Mouse (Mus musculus) gastrocnemius, adult 8-10 months (tissue): ENCODE measurements at regions not wholly inside any gene's neighbourhood (a gene's known extent, or its start where the extent isn't known, plus 50 kb on each side); places are given as distances from the start of the nearest gene placed in this dataset.
A peak's percentile ranks its signal among the peaks of the same experiment; 100 is the strongest.
"Not testable (repeated sequence)": the region's sequence is repeated elsewhere in the genome, so short reads cannot be mapped to it uniquely, and the experiment has no call there.

ENCODE experiments used
- DNase-seq, 2 experiments: peaks; one replicate each; pipeline ENCODE4 v3.0.0; 2022; ENCODE audit warnings: low spot score in 2 of 2

GRCm38 (mm10) chr2:147307488-147308386 is 54.0 kb upstream of the Pax1 start:
- DNase-seq, result no peak

GRCm38 (mm10) chr2:147306728-147307127 is 55.0 kb upstream of the Pax1 start:
- no peak for DNase-seq

- no peak for DNase-seq
These were observed 56.5 kb upstream of the Pax1 start for GRCm38 (mm10) chr2:147305262-147305661.

GRCm38 (mm10) chr2:147300503-147300902 is 61.2 kb upstream of the Pax1 start:
- DNase-seq, result no peak

GRCm38 (mm10) chr2:147299359-147299758 is 62.4 kb upstream of the Pax1 start:
- no peak for DNase-seq

GRCm38 (mm10) chr2:147298499-147298896 is 63.2 kb upstream of the Pax1 start:
- DNase-seq, result no peak

- no peak for DNase-seq
These were observed 63.7 kb upstream of the Pax1 start for GRCm38 (mm10) chr2:147297876-147298498.

- DNase-seq, result not testable (repeated sequence)
These were observed 66.8 kb upstream of the Pax1 start for GRCm38 (mm10) chr2:147294926-147295325.

- no peak for DNase-seq
These were observed 68.4 kb upstream of the Pax1 start for GRCm38 (mm10) chr2:147293294-147293688.

- no peak for DNase-seq
These were observed 69.1 kb upstream of the Pax1 start for GRCm38 (mm10) chr2:147292387-147293293.

GRCm38 (mm10) chr2:147283390-147283789 is 78.3 kb upstream of the Pax1 start:
- DNase-seq, result no peak

GRCm38 (mm10) chr2:147277636-147278035 is 83.6 kb upstream of the Nkx2-2 start:
- no peak for DNase-seq

- DNase-seq, result no peak
These were observed 75.1 kb upstream of the Nkx2-2 start for GRCm38 (mm10) chr2:147269171-147269570.

- no peak for DNase-seq
These were observed 73.9 kb upstream of the Nkx2-2 start for GRCm38 (mm10) chr2:147267901-147268300.

- DNase-seq, result no peak
These were observed 73.2 kb upstream of the Nkx2-2 start for GRCm38 (mm10) chr2:147267257-147267656.

GRCm38 (mm10) chr2:147256696-147257095 is 62.7 kb upstream of the Nkx2-2 start:
- DNase-seq, result peak in 1 of 2 experiments; percentile 9

GRCm38 (mm10) chr2:147254944-147255343 is 60.9 kb upstream of the Nkx2-2 start:
- no peak for DNase-seq

GRCm38 (mm10) chr2:147254137-147254536 is 60.1 kb upstream of the Nkx2-2 start:
- DNase-seq, result no peak

GRCm38 (mm10) chr2:147247981-147248514 is 54.0 kb upstream of the Nkx2-2 start:
- no peak for DNase-seq

- DNase-seq, result no peak
These were observed 53.2 kb upstream of the Nkx2-2 start for GRCm38 (mm10) chr2:147247238-147247637.

GRCm38 (mm10) chr2:147244406-147244805 is 50.4 kb upstream of the Nkx2-2 start:
- no peak for DNase-seq
